Mouse (Mus musculus): Measurements from ENCODE around the gene Oprd1. TPM values are rescaled to one million over a fixed set of nuclear protein-coding genes. Genes with fewer than 3 reads are reported as not detected.

Oprd1 gene
- polyA plus RNA-seq, 1 experiment from 2014 or later = 0.10 TPM

- no peak for ATAC-seq (ENCODE audit: low FRiP score, low read depth)
- no peaks in the 10 kb centered on the region for H3K36me3 ChIP-seq
- H3K9me3 ChIP-seq = no peaks in the 10 kb centered on the region
- no peak overlapping the region for H3K4me2 ChIP-seq (replicated peaks)
- H3K27me3 ChIP-seq = no peaks in the 10 kb centered on the region
- WGBS = 80% methylated on average over 7 of the region's 7 CpGs
- no peak overlapping the region for H3K27ac ChIP-seq (replicated peaks)
- H3K4me1 ChIP-seq = peaks cover 16% of the 10 kb centered on the region
- no peak overlapping the region for H3K9ac ChIP-seq (replicated peaks)
- H3K4me3 ChIP-seq = no peak overlapping the region
Observed at GRCm38 (mm10) chr4:132132297-132132696, 12.0 kb downstream of the Oprd1 start.

GRCm38 (mm10) chr4:132131790-132132189 is 12.5 kb downstream of the Oprd1 start:
- WGBS = 94% methylated on average over 7 of the region's 7 CpGs
- H3K4me1 ChIP-seq = peaks cover 16% of the 10 kb centered on the region
- no peak overlapping the region for H3K9ac ChIP-seq (replicated peaks)
- no peak overlapping the region for H3K4me3 ChIP-seq
- H3K9me3 ChIP-seq = no peaks in the 10 kb centered on the region
- H3K27ac ChIP-seq (replicated peaks) = no peak overlapping the region
- no peaks in the 10 kb centered on the region for H3K27me3 ChIP-seq
- no peak overlapping the region for H3K4me2 ChIP-seq (replicated peaks)
- no peak for ATAC-seq (ENCODE audit: low FRiP score, low read depth)
- no peaks in the 10 kb centered on the region for H3K36me3 ChIP-seq

GRCm38 (mm10) chr4:132131116-132131515 is 13.2 kb downstream of the Oprd1 start:
- Histone ChIP-seq H3K27me3 (no peaks in the 10 kb centered on the region), H3K4me2 (replicated peaks) (no peak overlapping the region), H3K27ac (replicated peaks) (no peak overlapping the region), H3K4me3 (no peak overlapping the region), H3K9ac (replicated peaks) (no peak overlapping the region), H3K9me3 (no peaks in the 10 kb centered on the region), H3K36me3 (no peaks in the 10 kb centered on the region), H3K4me1 (peaks cover 16% of the 10 kb centered on the region)
- WGBS = 88% methylated on average over 9 of the region's 9 CpGs
- ATAC-seq (ENCODE audit: low FRiP score, low read depth) = no peak

- H3K9me3 ChIP-seq = no peaks in the 10 kb centered on the region
- no peak overlapping the region for H3K4me2 ChIP-seq (replicated peaks)
- H3K27ac ChIP-seq (replicated peaks) = no peak overlapping the region
- no peaks in the 10 kb centered on the region for H3K36me3 ChIP-seq
- H3K4me1 ChIP-seq = peaks cover 16% of the 10 kb centered on the region
- 83% methylated on average over 11 of the region's 11 CpGs for WGBS
- no peaks in the 10 kb centered on the region for H3K27me3 ChIP-seq
- H3K4me3 ChIP-seq = no peak overlapping the region
- no peak for ATAC-seq (ENCODE audit: low FRiP score, low read depth)
- no peak overlapping the region for H3K9ac ChIP-seq (replicated peaks)
Observed at GRCm38 (mm10) chr4:132130645-132131044, 13.6 kb downstream of the Oprd1 start.

GRCm38 (mm10) chr4:132130134-132130533 is 14.2 kb downstream of the Oprd1 start:
- H3K9me3 ChIP-seq = no peaks in the 10 kb centered on the region
- no peak overlapping the region for H3K27ac ChIP-seq (replicated peaks)
- no peak overlapping the region for H3K4me2 ChIP-seq (replicated peaks)
- peaks cover 16% of the 10 kb centered on the region for H3K4me1 ChIP-seq
- no peaks in the 10 kb centered on the region for H3K27me3 ChIP-seq
- 96% methylated on average over 2 of the region's 2 CpGs for WGBS
- no peak overlapping the region for H3K9ac ChIP-seq (replicated peaks)
- no peaks in the 10 kb centered on the region for H3K36me3 ChIP-seq
- no peak for ATAC-seq (ENCODE audit: low FRiP score, low read depth)
- H3K4me3 ChIP-seq = no peak overlapping the region

GRCm38 (mm10) chr4:132128997-132129636 is 15.2 kb downstream of the Oprd1 start:
- Histone ChIP-seq H3K9me3 (no peaks in the 10 kb centered on the region), H3K4me3 (no peak overlapping the region), H3K27ac (replicated peaks) (peak overlapping the region; percentile 61), H3K4me2 (replicated peaks) (no peak overlapping the region), H3K36me3 (no peaks in the 10 kb centered on the region), H3K9ac (replicated peaks) (no peak overlapping the region), H3K4me1 (peaks cover 16% of the 10 kb centered on the region), H3K27me3 (no peaks in the 10 kb centered on the region)
- 19% methylated on average over 6 of the region's 6 CpGs for WGBS
- peak; percentile 60 for ATAC-seq (ENCODE audit: low FRiP score, low read depth)

GRCm38 (mm10) chr4:132127091-132127490 is 17.2 kb downstream of the Oprd1 start:
- no peak overlapping the region for H3K4me2 ChIP-seq (replicated peaks)
- WGBS = 91% methylated on average over 8 of the region's 8 CpGs
- ATAC-seq (ENCODE audit: low FRiP score, low read depth) = no peak
- no peaks in the 10 kb centered on the region for H3K36me3 ChIP-seq
- H3K4me3 ChIP-seq = no peak overlapping the region
- H3K9ac ChIP-seq (replicated peaks) = no peak overlapping the region
- H3K27me3 ChIP-seq = no peaks in the 10 kb centered on the region
- H3K4me1 ChIP-seq = peaks cover 16% of the 10 kb centered on the region
- no peaks in the 10 kb centered on the region for H3K9me3 ChIP-seq
- no peak overlapping the region for H3K27ac ChIP-seq (replicated peaks)

GRCm38 (mm10) chr4:132123166-132123565 is 21.1 kb downstream of the Oprd1 start:
- Histone ChIP-seq H3K36me3 (no peaks in the 10 kb centered on the region), H3K4me2 (replicated peaks) (no peak overlapping the region), H3K9ac (replicated peaks) (no peak overlapping the region), H3K4me1 (no peaks in the 10 kb centered on the region), H3K4me3 (no peak overlapping the region), H3K27me3 (peaks cover 3% of the 10 kb centered on the region), H3K27ac (replicated peaks) (no peak overlapping the region), H3K9me3 (no peaks in the 10 kb centered on the region)
- WGBS = 91% methylated on average over 1 of the region's 1 CpGs
- no peak for ATAC-seq (ENCODE audit: low FRiP score, low read depth)

- Histone ChIP-seq H3K4me1 (no peaks in the 10 kb centered on the region), H3K36me3 (no peaks in the 10 kb centered on the region), H3K9me3 (no peaks in the 10 kb centered on the region), H3K9ac (replicated peaks) (no peak overlapping the region), H3K4me2 (replicated peaks) (no peak overlapping the region), H3K4me3 (no peak overlapping the region), H3K27me3 (peaks cover 3% of the 10 kb centered on the region), H3K27ac (replicated peaks) (no peak overlapping the region)
- 78% methylated on average over 5 of the region's 5 CpGs for WGBS
- ATAC-seq (ENCODE audit: low FRiP score, low read depth) = no peak
Observed at GRCm38 (mm10) chr4:132121674-132122073, 22.6 kb downstream of the Oprd1 start.

- Histone ChIP-seq H3K4me1 (no peaks in the 10 kb centered on the region), H3K36me3 (no peaks in the 10 kb centered on the region), H3K4me2 (replicated peaks) (no peak overlapping the region), H3K4me3 (no peak overlapping the region), H3K27me3 (peaks cover 16% of the 10 kb centered on the region), H3K27ac (replicated peaks) (no peak overlapping the region), H3K9me3 (no peaks in the 10 kb centered on the region), H3K9ac (replicated peaks) (no peak overlapping the region)
- WGBS = 73% methylated on average over 9 of the region's 9 CpGs
- no peak for ATAC-seq (ENCODE audit: low FRiP score, low read depth)
Observed at GRCm38 (mm10) chr4:132119566-132119965, 24.7 kb downstream of the Oprd1 start.

GRCm38 (mm10) chr4:132116315-132116714 is 28.0 kb downstream of the Oprd1 start:
- ATAC-seq (ENCODE audit: low FRiP score, low read depth) = no peak
- Histone ChIP-seq H3K36me3 (no peaks in the 10 kb centered on the region), H3K27ac (replicated peaks) (no peak overlapping the region), H3K9ac (replicated peaks) (no peak overlapping the region), H3K4me2 (replicated peaks) (no peak overlapping the region), H3K4me3 (no peak overlapping the region), H3K27me3 (peaks cover 43% of the 10 kb centered on the region), H3K4me1 (peaks cover 7% of the 10 kb centered on the region; the same call in 1 of the 2 replicates), H3K9me3 (no peaks in the 10 kb centered on the region)
- WGBS = 85% methylated on average over 4 of the region's 4 CpGs

GRCm38 (mm10) chr4:132113411-132114095 is 30.7 kb downstream of the Oprd1 start:
- Histone ChIP-seq H3K27me3 (peaks cover 40% of the 10 kb centered on the region), H3K4me3 (peak overlapping the region; percentile 30), H3K9me3 (no peaks in the 10 kb centered on the region), H3K36me3 (no peaks in the 10 kb centered on the region), H3K4me1 (peaks cover 16% of the 10 kb centered on the region), H3K9ac (replicated peaks) (no peak overlapping the region), H3K27ac (replicated peaks) (no peak overlapping the region), H3K4me2 (replicated peaks) (peak overlapping the region; percentile 49)
- 47% methylated on average over 53 of the region's 53 CpGs for WGBS
- no peak for ATAC-seq (ENCODE audit: low FRiP score, low read depth)
